Mouse (Mus musculus) E14TG2a.4 (cell line): ENCODE measurements around the gene Esm1.

Experiments used
- CTCF ChIP-seq: conservative IDR thresholded peaks from 2 replicates; pipeline ENCODE4 v1.5.1; 2014; ENCODE audit warnings: low read length
- POU5F1 ChIP-seq: IDR thresholded peaks from 2 replicates; pipeline ENCODE4 v1.6.1; 2014; ENCODE audit warnings: low read length, borderline replicate concordance

DNA sequence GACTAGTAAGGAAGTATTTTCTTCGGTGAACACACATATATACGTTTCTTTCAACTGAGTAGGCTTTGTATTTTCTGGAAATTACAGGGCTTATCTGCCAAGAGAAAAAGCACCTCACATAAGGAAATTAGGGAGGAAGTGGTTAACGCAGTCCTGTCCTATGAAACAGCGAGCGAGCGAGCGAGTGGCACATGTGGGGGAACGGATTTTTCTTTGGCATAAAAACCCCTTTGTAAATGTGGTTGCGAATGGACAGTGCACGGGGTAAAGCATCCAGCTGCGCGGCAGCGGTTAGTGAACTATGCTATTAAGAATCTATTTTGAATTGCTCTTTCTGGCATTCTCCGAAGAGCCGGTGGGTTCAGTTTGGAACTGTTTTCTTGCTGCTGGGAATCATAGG, 1.9 kb downstream of the Esm1 start:
- TF ChIP-seq POU5F1 = no peak
- no peak for TF ChIP-seq CTCF
